Mouse (Mus musculus) heart, embryonic 12.5 days (tissue): ENCODE measurements around the gene Saysd1. TPM values are rescaled to one million over a fixed set of nuclear protein-coding genes. Genes with fewer than 3 reads are reported as not detected.

Experiments used
- ATAC-seq: fragments of 200-750 bp; cut with Nextera tagmentation; 2 replicates; pipeline ENCODE4 v1.8.0; 2017; ENCODE audit warnings: moderate TSS enrichment, moderate library complexity; ENCODE audit not compliant: insufficient number of reproducible peaks, low FRiP score
- H3K27ac ChIP-seq: fragments of 300-500 bp; sonication (generic); 2 replicates; pipeline ENCODE4 v1.5.1; 2016; ENCODE audit warnings: mild to moderate bottlenecking, moderate library complexity; ENCODE audit not compliant: poor library complexity, severe bottlenecking
- H3K27me3 ChIP-seq: fragments of 300-500 bp; sonication (generic); replicated peaks from 2 replicates; pipeline ENCODE4 v1.6.1; 2016; ENCODE audit warnings: mild to moderate bottlenecking, moderate library complexity
- H3K36me3 ChIP-seq: fragments of 300-500 bp; sonication (generic); 2 replicates; pipeline ENCODE4 v1.6.1; 2016; ENCODE audit warnings: mild to moderate bottlenecking, moderate library complexity
- H3K4me1 ChIP-seq: fragments of 300-500 bp; sonication (generic); replicated peaks from 2 replicates; pipeline ENCODE4 v1.6.1; 2016; ENCODE audit warnings: mild to moderate bottlenecking
- H3K4me2 ChIP-seq: fragments of 300-500 bp; sonication (generic); 2 replicates; pipeline ENCODE4 v1.6.1; 2016; ENCODE audit warnings: mild to moderate bottlenecking, moderate library complexity
- H3K4me3 ChIP-seq: fragments of 300-500 bp; sonication (generic); 2 replicates; pipeline ENCODE4 v1.5.1; 2016; ENCODE audit warnings: mild to moderate bottlenecking
- H3K9ac ChIP-seq: fragments of 300-500 bp; sonication (generic); 2 replicates; pipeline ENCODE4 v1.6.1; 2016; ENCODE audit warnings: mild to moderate bottlenecking, moderate library complexity
- H3K9me3 ChIP-seq: fragments of 300-500 bp; sonication (generic); replicated peaks from 2 replicates; pipeline ENCODE4 v1.6.1; 2016; ENCODE audit warnings: mild to moderate bottlenecking, moderate library complexity
- WGBS: fragments of 180-500 bp; shearing (Covaris S2); methylation state at CpG from one replicate; pipeline ENCODE4 v1.1.7; 2016; 5-methylcytosine and 5-hydroxymethylcytosine counted together
- polyA plus RNA-seq: library from polyadenylated mRNA; unstranded; fragments of >200 nt; fragmentation: Nextera tagmentation; extraction: Ambion mirVana; gene quantifications from 2 replicates; pipeline ENCODE4 v1.2.1, GENCODE M21; 2016

Gene Saysd1
- polyA plus RNA-seq, 1 experiment from 2014 or later, result 7.9 TPM

- no peak for ATAC-seq
- peaks cover 47% of the 10 kb centered on the region for H3K4me1 ChIP-seq
- 76% methylated on average over 4 of the region's 4 CpGs for WGBS
These were observed 37.4 kb upstream of the Saysd1 start for GRCm38 (mm10) chr14:20175705-20176104.

GRCm38 (mm10) chr14:20175114-20175513 lies 36.8 kb upstream of the Saysd1 start:
- Histone ChIP-seq H3K27me3 (no peaks in the 10 kb centered on the region), H3K36me3 (no peaks in the 10 kb centered on the region), H3K4me2 (no peak overlapping the region), H3K4me1 (peaks cover 41% of the 10 kb centered on the region), H3K9ac (no peak overlapping the region), H3K27ac (no peak overlapping the region), H3K4me3 (no peak overlapping the region), H3K9me3 (no peaks in the 10 kb centered on the region)
- 87% methylated on average over 7 of the region's 7 CpGs for WGBS
- no peak for ATAC-seq

More at GRCm38 (mm10) chr14:20175705-20176104, 37.4 kb upstream of the Saysd1 start:
- Histone ChIP-seq H3K27ac (no peak overlapping the region), H3K9me3 (no peaks in the 10 kb centered on the region), H3K9ac (no peak overlapping the region), H3K4me3 (no peak overlapping the region), H3K36me3 (no peaks in the 10 kb centered on the region), H3K4me2 (no peak overlapping the region), H3K27me3 (no peaks in the 10 kb centered on the region)

GRCm38 (mm10) chr14:20174696-20175095 lies 36.4 kb upstream of the Saysd1 start:
- WGBS, result 87% methylated on average over 6 of the region's 6 CpGs
- Histone ChIP-seq H3K36me3 (no peaks in the 10 kb centered on the region), H3K4me3 (no peak overlapping the region), H3K9me3 (no peaks in the 10 kb centered on the region), H3K4me1 (peaks cover 37% of the 10 kb centered on the region), H3K27me3 (no peaks in the 10 kb centered on the region), H3K27ac (no peak overlapping the region), H3K9ac (no peak overlapping the region), H3K4me2 (no peak overlapping the region)
- ATAC-seq, result no peak

GRCm38 (mm10) chr14:20173873-20174490 lies 35.6 kb upstream of the Saysd1 start:
- H3K36me3 ChIP-seq, result no peaks in the 10 kb centered on the region
- H3K9ac ChIP-seq, result no peak overlapping the region
- H3K4me3 ChIP-seq, result no peak overlapping the region
- ATAC-seq, result no peak
- no peak overlapping the region for H3K27ac ChIP-seq
- peaks cover 29% of the 10 kb centered on the region for H3K4me1 ChIP-seq
- no peak overlapping the region for H3K4me2 ChIP-seq
- no peaks in the 10 kb centered on the region for H3K27me3 ChIP-seq
- 85% methylated on average over 14 of the region's 14 CpGs for WGBS
- H3K9me3 ChIP-seq, result no peaks in the 10 kb centered on the region

- no peak overlapping the region for H3K27ac ChIP-seq
- H3K36me3 ChIP-seq, result no peaks in the 10 kb centered on the region
- H3K4me2 ChIP-seq, result no peak overlapping the region
- no peak for ATAC-seq
- 25% methylated on average over 4 of the region's 4 CpGs for WGBS
- H3K9ac ChIP-seq, result no peak overlapping the region
- peaks cover 25% of the 10 kb centered on the region for H3K4me1 ChIP-seq
- H3K9me3 ChIP-seq, result no peaks in the 10 kb centered on the region
- H3K4me3 ChIP-seq, result no peak overlapping the region
- H3K27me3 ChIP-seq, result no peaks in the 10 kb centered on the region
These were observed 34.6 kb upstream of the Saysd1 start for GRCm38 (mm10) chr14:20172924-20173323.

- 0 out of 2 replicates have a peak, but pooled peaks have one; percentile 31 for ATAC-seq
- Histone ChIP-seq H3K36me3 (no peaks in the 10 kb centered on the region), H3K4me2 (no peak overlapping the region), H3K27ac (no peak overlapping the region), H3K9me3 (no peaks in the 10 kb centered on the region), H3K4me3 (no peak overlapping the region), H3K4me1 (peaks cover 22% of the 10 kb centered on the region), H3K9ac (no peak overlapping the region), H3K27me3 (no peaks in the 10 kb centered on the region)
- WGBS, result 42% methylated on average over 5 of the region's 5 CpGs
These were observed 34.2 kb upstream of the Saysd1 start for GRCm38 (mm10) chr14:20172509-20172908.

- no peak overlapping the region for H3K27ac ChIP-seq
- no peaks in the 10 kb centered on the region for H3K36me3 ChIP-seq
- no peak for ATAC-seq
- H3K9me3 ChIP-seq, result no peaks in the 10 kb centered on the region
- H3K4me3 ChIP-seq, result no peak overlapping the region
- no peak overlapping the region for H3K9ac ChIP-seq
- no peak overlapping the region for H3K4me2 ChIP-seq
- WGBS, result 69% methylated on average over 3 of the region's 3 CpGs
- H3K4me1 ChIP-seq, result peaks cover 22% of the 10 kb centered on the region
- H3K27me3 ChIP-seq, result no peaks in the 10 kb centered on the region
These were observed 33.5 kb upstream of the Saysd1 start for GRCm38 (mm10) chr14:20171840-20172239.

GRCm38 (mm10) chr14:20169251-20169650 lies 30.9 kb upstream of the Saysd1 start:
- Histone ChIP-seq H3K4me2 (no peak overlapping the region), H3K9ac (no peak overlapping the region), H3K36me3 (no peaks in the 10 kb centered on the region), H3K27ac (no peak overlapping the region), H3K4me3 (no peak overlapping the region), H3K9me3 (no peaks in the 10 kb centered on the region), H3K27me3 (no peaks in the 10 kb centered on the region), H3K4me1 (peaks cover 38% of the 10 kb centered on the region)
- WGBS, result 91% methylated on average over 4 of the region's 4 CpGs
- no peak for ATAC-seq

GRCm38 (mm10) chr14:20168478-20168877 lies 30.1 kb upstream of the Saysd1 start:
- ATAC-seq, result no peak
- Histone ChIP-seq H3K36me3 (no peaks in the 10 kb centered on the region), H3K4me3 (no peak overlapping the region), H3K4me2 (no peak overlapping the region), H3K27me3 (no peaks in the 10 kb centered on the region), H3K9ac (no peak overlapping the region), H3K27ac (no peak overlapping the region), H3K4me1 (peaks cover 34% of the 10 kb centered on the region), H3K9me3 (no peaks in the 10 kb centered on the region)
- WGBS, result 72% methylated on average over 1 of the region's 1 CpGs

GRCm38 (mm10) chr14:20168054-20168453 lies 29.7 kb upstream of the Saysd1 start:
- Histone ChIP-seq H3K27ac (no peak overlapping the region), H3K36me3 (no peaks in the 10 kb centered on the region), H3K9me3 (no peaks in the 10 kb centered on the region), H3K4me3 (no peak overlapping the region), H3K27me3 (no peaks in the 10 kb centered on the region), H3K9ac (no peak overlapping the region), H3K4me1 (peaks cover 30% of the 10 kb centered on the region), H3K4me2 (no peak overlapping the region)
- ATAC-seq, result no peak
- WGBS, result 88% methylated on average over 2 of the region's 2 CpGs

GRCm38 (mm10) chr14:20165413-20165812 lies 27.1 kb upstream of the Saysd1 start:
- peak; percentile 69 for ATAC-seq
- H3K9me3 ChIP-seq, result no peaks in the 10 kb centered on the region
- H3K36me3 ChIP-seq, result no peaks in the 10 kb centered on the region
- 50% methylated on average over 1 of the region's 1 CpGs for WGBS
- peaks cover 25% of the 10 kb centered on the region for H3K4me1 ChIP-seq
- no peaks in the 10 kb centered on the region for H3K27me3 ChIP-seq
- no peak overlapping the region for H3K27ac ChIP-seq
- no peak overlapping the region for H3K9ac ChIP-seq
- no peak overlapping the region for H3K4me3 ChIP-seq
- H3K4me2 ChIP-seq, result no peak overlapping the region

GRCm38 (mm10) chr14:20164438-20164837 lies 26.1 kb upstream of the Saysd1 start:
- WGBS, result 88% methylated on average over 7 of the region's 7 CpGs
- Histone ChIP-seq H3K27ac (no peak overlapping the region), H3K4me1 (peaks cover 31% of the 10 kb centered on the region), H3K36me3 (no peaks in the 10 kb centered on the region), H3K9ac (no peak overlapping the region), H3K4me2 (no peak overlapping the region), H3K27me3 (no peaks in the 10 kb centered on the region), H3K9me3 (no peaks in the 10 kb centered on the region), H3K4me3 (no peak overlapping the region)
- no peak for ATAC-seq
